Mouse (Mus musculus) E14TG2a.4 (cell line): ENCODE measurements at regions not wholly inside any gene's neighbourhood (a gene's known extent, or its start where the extent isn't known, plus 50 kb on each side); places are given as distances from the start of the nearest gene placed in this dataset.

Experiments used
- CTCF ChIP-seq: conservative IDR thresholded peaks from 2 replicates; pipeline ENCODE4 v1.5.1; 2014; ENCODE audit warnings: low read length
- NANOG ChIP-seq: IDR thresholded peaks from 2 replicates; pipeline ENCODE4 v1.6.1; 2014; ENCODE audit warnings: borderline replicate concordance, low read length, mixed read lengths
- POU5F1 ChIP-seq: IDR thresholded peaks from 2 replicates; pipeline ENCODE4 v1.6.1; 2014; ENCODE audit warnings: low read length, borderline replicate concordance

GRCm38 (mm10) chr15:50970637-50971036 is 2914.1 kb upstream of the Gm7489 start:
- TF ChIP-seq CTCF, result no peak
- TF ChIP-seq NANOG, result no peak
- no peak for TF ChIP-seq POU5F1
